Mouse (Mus musculus) right cerebral cortex, adult 2 months (tissue): ENCODE measurements around the gene Adcy6.

ENCODE experiments used
- DNase-seq, 2 experiments: peaks; one replicate each; pipeline ENCODE4 v3.0.0; 2021 to 2022; ENCODE audit warnings: low spot score in 2 of 2

Adcy6 gene

GRCm38 (mm10) chr15:98567278-98568134, 42.4 kb downstream of the Adcy6 start:
- peak; percentile 100 for DNase-seq

GRCm38 (mm10) chr15:98566973-98567277, 43.0 kb downstream of the Adcy6 start:
- DNase-seq, result no peak

DNA sequence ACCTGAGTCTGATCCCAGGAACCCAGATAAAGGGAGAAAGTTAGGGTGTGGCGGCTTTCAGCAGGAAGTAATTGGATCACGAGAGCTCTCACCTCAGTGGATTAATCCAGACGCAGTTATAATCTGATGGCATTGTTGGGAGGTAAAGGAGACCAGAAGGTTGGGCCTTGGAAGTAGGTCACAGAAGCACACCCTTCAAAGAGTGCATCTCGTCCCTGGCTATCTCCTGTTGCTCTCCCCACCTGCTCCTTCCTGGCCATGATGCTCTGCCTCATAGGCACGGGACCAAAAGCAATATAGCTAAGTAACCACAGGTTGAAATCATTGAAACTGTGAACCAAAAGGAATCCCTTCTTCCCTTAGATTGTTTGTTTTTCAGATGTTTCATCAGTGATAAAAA, 52.7 kb downstream of the Adcy6 start:
- no peak for DNase-seq

- DNase-seq, result no peak
Measured at GRCm38 (mm10) chr15:98555881-98556280, 54.0 kb downstream of the Adcy6 start.

- no peak for DNase-seq
Measured at GRCm38 (mm10) chr15:98552758-98553157, 57.1 kb downstream of the Adcy6 start.

DNA sequence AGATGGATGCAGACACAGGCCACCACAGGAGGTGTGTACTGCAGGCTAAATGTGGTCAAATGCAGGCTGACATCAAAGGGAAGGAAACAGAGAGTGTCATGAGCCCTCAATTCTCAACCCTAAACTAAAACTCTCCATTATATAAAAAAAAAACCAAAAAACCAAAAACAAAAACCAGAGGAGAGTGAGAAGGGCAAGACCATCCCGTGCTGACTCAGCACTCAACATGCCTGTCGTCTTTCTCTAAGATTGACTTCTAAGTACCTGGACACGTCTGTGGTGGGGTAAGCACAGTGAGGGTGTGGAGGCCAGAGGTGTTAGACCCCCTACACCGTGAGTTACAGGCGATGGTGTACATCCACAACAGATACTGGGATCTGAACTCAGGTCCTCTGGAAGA, 63.0 kb downstream of the Adcy6 start:
- DNase-seq, result no peak

GRCm38 (mm10) chr15:98545151-98545550, 64.7 kb downstream of the Adcy6 start:
- no peak for DNase-seq

GRCm38 (mm10) chr15:98543341-98543740, 66.5 kb downstream of the Adcy6 start:
- no peak for DNase-seq

DNA sequence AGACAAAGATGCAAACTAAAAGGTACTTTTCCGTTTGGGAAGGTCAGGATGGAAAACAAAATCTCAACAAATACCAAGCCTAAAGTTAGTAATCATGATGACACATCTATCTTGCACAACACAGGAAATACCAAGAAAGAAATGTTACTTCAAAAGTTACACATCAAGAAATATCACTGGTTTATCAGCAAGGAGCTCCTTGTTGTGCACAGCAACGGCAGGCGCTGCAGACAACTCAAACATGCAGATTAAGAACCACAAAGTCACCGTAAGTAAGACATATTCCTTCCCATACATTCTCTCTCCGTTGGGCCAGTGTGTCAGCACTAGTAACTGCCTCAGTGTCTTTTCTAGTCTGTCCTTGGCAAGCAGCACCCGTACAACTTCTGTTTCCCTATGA, 68.8 kb downstream of the Adcy6 start:
- no peak for DNase-seq
